Mouse (Mus musculus) adrenal gland, postnatal 4 days (tissue): ENCODE measurements at regions not wholly inside any gene's neighbourhood (a gene's known extent, or its start where the extent isn't known, plus 50 kb on each side); places are given as distances from the start of the nearest gene placed in this dataset.

Source experiments
- DNase-seq, 2 experiments: peaks; one replicate each; pipeline ENCODE4 v3.0.0; 2021 to 2022; ENCODE audit warnings: low spot score in 2 of 2, mixed read lengths in 2 of 2

GRCm38 (mm10) chr13:102127933-102128430 is 360.0 kb upstream of the Pik3r1 start:
- no peak for DNase-seq

DNA sequence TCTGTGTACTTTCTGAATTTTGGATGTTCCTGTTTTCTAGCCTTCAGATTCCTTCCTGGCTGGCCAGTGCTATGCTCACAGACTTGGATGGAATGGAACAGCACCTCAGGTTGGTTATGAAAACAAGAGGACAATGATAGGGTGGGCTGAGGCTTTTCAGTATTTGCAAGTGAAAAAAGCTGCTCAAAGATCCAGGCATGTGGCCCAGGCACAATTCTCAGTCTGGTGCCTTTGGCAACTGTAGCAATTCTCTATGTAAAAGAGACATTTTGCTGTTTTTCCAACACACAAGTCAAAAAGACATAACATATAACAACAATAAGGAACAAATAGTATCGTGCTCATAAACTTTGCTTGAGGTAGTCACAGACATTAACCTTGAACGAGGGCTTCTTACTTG is 363.4 kb upstream of the Pik3r1 start:
- no peak for DNase-seq

DNA sequence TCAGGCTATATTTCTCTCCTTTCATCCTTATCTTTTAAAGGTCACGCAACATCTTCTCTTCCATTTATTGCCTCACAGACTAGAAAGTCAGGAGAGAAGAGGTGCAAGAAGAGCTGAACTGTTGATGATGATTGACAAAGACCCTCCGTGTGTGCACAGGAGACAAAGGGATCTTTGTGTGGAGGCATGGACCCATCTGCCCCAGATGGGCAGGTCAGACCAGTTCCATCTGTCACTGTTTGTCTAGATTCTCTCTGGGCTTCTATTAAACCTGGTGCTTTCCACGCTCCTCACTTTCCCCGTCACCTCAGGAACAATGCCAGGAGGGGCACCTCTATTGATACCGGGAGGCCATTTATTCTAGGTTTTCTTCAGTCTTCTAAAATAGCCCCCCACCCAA is 364.1 kb upstream of the Pik3r1 start:
- DNase-seq, result no peak

DNA sequence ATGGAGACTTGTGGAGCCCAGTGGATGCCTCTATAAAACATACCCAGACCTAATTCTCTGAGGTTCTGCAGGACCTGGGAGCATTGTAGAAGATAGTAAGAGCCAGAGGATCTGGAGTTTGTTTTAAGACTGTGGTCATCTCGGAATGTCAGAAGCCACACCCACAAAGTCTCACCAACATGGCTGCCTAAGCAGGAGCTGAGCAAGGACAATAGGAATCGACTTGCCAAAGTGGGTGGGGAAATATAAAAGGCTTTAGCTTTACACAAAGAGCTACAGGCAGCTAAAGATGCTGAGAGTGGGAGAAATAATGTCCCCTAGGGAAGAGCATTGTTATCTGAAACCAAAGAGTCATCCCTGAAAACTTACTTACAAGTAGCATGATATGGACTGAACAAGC is 364.7 kb upstream of the Pik3r1 start:
- no peak for DNase-seq

DNA sequence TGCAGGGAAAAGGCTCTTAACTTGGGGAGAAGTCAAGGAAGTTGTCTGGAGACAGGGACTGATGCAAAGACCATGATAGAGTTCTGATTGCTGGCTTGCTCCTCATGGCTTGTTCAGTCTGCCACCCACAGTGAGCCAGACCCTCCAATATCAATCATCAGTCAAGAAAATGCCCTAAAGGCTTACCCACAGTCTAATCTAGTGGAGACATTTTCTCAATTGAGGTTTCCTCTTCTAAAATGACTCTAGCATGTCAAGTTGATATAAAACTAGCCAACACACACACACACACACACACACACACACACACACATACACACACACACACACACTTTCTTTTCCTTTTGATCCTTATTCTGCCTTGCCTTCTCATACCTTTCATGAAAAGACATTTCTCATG is 367.2 kb upstream of the Pik3r1 start:
- no peak for DNase-seq

GRCm38 (mm10) chr13:102142986-102143385 is 375.0 kb upstream of the Pik3r1 start:
- DNase-seq, result no peak

DNA sequence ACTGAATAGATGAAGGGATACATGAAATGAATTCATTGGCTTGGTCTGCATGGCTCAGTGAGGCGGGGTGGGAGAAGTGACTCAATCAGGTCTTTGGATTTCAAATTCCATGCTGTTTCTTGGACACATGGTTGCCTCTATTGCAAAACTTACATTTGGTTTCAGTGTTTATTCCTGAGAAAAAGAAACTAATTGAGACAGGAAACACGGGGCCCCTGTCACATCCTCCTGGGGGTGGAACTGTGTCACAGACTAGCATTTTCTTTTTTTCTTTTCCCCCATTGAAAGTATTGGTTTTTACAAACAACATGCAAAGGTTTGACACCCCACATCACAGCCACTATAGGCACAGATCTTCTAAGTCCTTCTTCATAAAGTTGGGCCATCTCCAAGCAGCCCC is 375.8 kb upstream of the Pik3r1 start:
- no peak for DNase-seq

GRCm38 (mm10) chr13:102148039-102148438 is 380.0 kb upstream of the Pik3r1 start:
- no peak for DNase-seq

DNA sequence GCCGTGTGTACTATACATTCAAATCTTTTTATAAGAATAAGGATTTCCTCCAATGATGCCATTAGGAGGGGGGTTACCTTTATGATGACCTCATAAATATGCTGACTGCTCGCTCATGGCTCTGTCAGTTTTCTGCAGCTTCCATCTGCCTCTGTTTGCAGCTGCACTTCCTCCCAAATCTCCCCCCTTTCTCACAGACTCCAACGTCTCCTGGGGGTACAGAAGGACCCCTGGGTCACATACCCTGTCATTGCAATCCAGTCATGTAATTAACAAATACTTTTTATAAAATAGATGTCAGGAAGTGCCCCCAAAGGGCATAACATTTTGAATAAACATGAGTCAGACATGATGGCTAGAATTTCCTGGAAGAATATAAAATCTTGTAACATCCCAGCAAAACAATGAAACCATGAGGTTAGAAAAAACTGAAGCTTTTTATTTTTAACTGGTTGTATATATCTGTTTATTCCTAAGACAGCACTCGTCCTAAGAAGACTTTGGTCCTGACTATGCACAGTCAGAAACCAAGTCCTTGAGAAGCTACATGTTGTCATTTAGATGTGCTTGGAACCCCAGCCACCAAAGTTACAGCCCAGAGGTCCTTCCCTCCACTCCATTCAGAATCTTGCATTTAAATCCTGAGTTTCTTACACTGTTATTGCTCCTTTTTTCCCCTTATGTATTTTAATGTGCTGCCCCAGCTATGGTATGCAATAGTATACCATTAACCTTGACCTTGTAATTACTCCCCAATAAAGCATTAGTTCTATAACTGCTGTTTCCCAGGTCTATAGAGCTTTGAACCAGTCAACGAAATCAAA is 386.0 kb upstream of the Pik3r1 start:
- DNase-seq, result no peak

DNA sequence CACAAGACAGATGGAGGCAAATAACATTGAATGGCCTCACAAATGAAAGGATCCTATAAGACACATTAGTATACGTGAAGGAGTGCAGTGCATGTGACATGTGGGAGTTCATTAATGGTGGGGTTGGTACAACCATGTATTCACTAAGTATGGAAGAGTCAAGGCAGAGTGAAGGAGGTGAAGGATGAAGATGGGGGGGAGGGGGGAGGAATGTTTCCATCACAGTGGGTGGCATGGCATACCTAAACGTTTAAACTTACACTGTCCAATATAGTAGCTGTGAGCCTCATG is 386.5 kb upstream of the Pik3r1 start:
- DNase-seq, result no peak

GRCm38 (mm10) chr13:102157369-102158130 is 389.5 kb upstream of the Pik3r1 start:
- DNase-seq, result no peak

GRCm38 (mm10) chr13:102173382-102174234 is 405.6 kb upstream of the Pik3r1 start:
- no peak for DNase-seq

GRCm38 (mm10) chr13:102174431-102174830 is 406.4 kb upstream of the Pik3r1 start:
- no peak for DNase-seq

- DNase-seq, result no peak
Observed at GRCm38 (mm10) chr13:102174896-102175295, 406.9 kb upstream of the Pik3r1 start.

GRCm38 (mm10) chr13:102175406-102175805 is 407.4 kb upstream of the Pik3r1 start:
- DNase-seq, result no peak

- DNase-seq, result no peak
Observed at GRCm38 (mm10) chr13:102176456-102176855, 408.4 kb upstream of the Pik3r1 start.

- DNase-seq, result no peak
Observed at GRCm38 (mm10) chr13:102194716-102195115, 426.7 kb upstream of the Pik3r1 start.

DNA sequence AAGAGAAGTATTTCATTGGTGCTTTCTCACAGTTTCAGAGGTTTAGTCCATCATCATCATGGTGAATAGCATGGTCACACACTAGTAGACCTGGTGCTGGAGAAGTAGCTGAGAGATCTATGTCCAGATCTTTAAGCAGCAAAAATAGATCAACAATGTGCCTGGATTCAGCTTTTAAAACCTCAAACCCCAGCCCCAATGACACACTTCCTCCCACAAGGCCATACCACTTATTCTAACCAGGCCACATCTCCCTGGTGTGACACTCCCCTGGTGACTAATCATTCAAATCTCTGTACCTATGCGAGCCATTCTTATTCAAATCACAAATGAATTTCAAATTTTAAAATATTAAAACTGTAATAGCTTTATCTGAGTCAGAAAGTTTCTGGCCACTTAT is 434.3 kb upstream of the Pik3r1 start:
- DNase-seq, result no peak

DNA sequence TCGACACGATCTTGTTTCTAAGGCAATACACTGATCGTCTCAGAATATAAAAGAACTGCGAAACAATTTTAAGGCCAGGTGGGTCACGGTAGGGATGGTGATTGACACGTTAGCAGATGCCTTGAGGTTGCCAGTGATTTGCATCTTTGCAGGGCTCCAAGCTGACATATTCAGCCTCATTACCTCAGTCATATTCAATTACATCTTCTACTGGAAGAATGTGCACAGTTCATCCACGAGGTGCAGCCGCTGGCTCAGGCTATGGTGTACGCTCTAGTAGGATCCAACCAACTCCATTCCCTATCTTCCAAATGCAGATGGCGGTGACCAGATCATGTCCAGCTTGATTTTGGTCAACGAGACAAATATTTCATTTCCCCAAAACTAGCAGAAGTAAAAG is 450.5 kb upstream of the Pik3r1 start:
- DNase-seq, result no peak

DNA sequence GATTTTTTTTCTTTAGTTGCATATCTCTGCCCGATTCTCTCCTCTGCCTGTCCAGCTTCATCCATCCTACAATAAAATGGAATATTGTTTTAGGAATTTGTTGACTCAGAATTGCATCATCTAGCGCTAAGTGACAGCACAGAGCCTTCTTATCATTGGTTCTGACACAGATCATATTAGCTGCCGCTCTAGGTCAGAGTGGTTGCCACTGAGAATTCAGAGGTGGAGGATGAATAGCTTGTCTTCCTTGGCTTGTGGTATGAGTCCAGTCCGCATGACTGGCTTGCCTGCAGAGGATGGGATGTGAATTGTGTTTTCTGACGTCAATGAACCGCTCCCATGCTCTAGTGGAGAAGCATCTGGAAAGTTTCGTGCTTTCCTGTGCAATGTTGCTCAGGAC is 462.3 kb upstream of the Cd180 start:
- DNase-seq, result no peak

DNA sequence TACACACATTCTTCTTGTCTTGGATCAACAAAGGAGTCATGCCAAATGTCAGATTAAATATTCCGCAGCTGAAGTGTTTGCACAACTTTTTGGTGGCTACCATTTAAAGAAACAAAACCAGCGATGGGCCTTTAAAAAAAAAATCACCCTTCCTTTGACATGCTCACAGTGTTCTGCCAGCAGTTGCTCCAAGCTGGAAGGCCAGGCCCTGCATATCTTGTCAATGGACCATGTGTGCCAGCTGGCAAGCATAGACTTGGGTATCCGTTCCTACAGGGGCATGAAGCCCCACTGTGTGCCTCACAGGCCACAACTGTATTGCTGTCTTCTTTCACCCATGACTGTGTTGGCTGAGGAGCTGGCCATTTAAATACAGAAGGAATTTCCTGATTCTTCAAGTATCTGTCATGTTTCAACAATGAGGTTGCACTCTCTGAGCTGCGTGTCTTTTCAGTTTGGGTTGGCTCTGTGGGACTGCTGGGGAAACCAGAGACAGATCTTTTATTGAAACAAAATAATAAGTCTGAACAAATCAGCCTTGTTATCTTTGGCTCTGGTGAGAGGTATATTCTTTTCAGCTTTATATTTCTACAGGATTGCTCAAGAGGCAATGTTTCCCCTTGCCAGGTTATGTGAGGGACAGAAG is 460.9 kb upstream of the Cd180 start:
- no peak for DNase-seq
